Mouse (Mus musculus) myocyte (in vitro differentiated cells): ENCODE data around the gene Wsb2.
"Not testable (repeated sequence)": the region's sequence is repeated elsewhere in the genome, so short reads cannot be mapped to it uniquely, and the experiment has no call there.

Experiments
- CEBPB ChIP-seq: IDR thresholded peaks from 2 replicates; pipeline ENCODE4 v1.6.1; 2011; ENCODE audit warnings: mild to moderate bottlenecking, moderate library complexity; ENCODE audit not compliant: poor library complexity, insufficient read depth, severe bottlenecking
- E2F4 ChIP-seq: IDR thresholded peaks from one replicate; pipeline ENCODE4 v1.6.1; 2011; ENCODE audit warnings: mild to moderate bottlenecking, control low read depth, moderate library complexity; ENCODE audit not compliant: insufficient read depth
- MAX ChIP-seq: IDR thresholded peaks from one replicate; pipeline ENCODE4 v1.6.1; 2011; ENCODE audit warnings: low read depth, mild to moderate bottlenecking, control low read depth
- MYOD1 ChIP-seq, 3 experiments: IDR thresholded peaks; one replicate each; pipeline ENCODE4 v1.6.1; 2011; ENCODE audit warnings: control low read depth in 2 of 3, low read depth in 2 of 3, mild to moderate bottlenecking in 2 of 3, moderate library complexity in 1 of 3; ENCODE audit not compliant: insufficient read length in 2 of 3, control insufficient read depth in 1 of 3
- MYOG ChIP-seq, 3 experiments: IDR thresholded peaks; one replicate each; pipeline ENCODE4 v1.6.1; 2011; ENCODE audit warnings: control low read depth in 2 of 3, low read depth in 2 of 3, mild to moderate bottlenecking in 2 of 3; ENCODE audit not compliant: insufficient read length in 2 of 3, control insufficient read depth in 1 of 3, insufficient read depth in 1 of 3
- POLR2A ChIP-seq: IDR thresholded peaks from one replicate; pipeline ENCODE4 v1.6.1; 2011; ENCODE audit warnings: low read depth, mild to moderate bottlenecking, control low read depth, moderate library complexity; ENCODE audit not compliant: insufficient read length
- POLR2AphosphoS2 ChIP-seq: IDR thresholded peaks from one replicate; pipeline ENCODE4 v1.6.1; 2011; ENCODE audit warnings: low read depth, control low read depth; ENCODE audit not compliant: insufficient read length
- REST ChIP-seq: IDR thresholded peaks from one replicate; pipeline ENCODE4 v1.6.1; 2011; ENCODE audit warnings: mild to moderate bottlenecking, control low read depth, moderate library complexity; ENCODE audit not compliant: insufficient read depth, insufficient read length
- USF1 ChIP-seq: IDR thresholded peaks from one replicate; pipeline ENCODE4 v1.6.1; 2011; ENCODE audit warnings: low read depth, mild to moderate bottlenecking, control low read depth, moderate library complexity

- not testable (repeated sequence) for TF ChIP-seq POLR2A; MAX; CEBPB; POLR2AphosphoS2; USF1; MYOD1 (IDR thresholded peaks at IDR 0.05; ENCODE audit: control insufficient read depth in 1 of 3, insufficient read length in 2 of 3, low read depth in 2 of 3); REST; E2F4; MYOG (IDR thresholded peaks at IDR 0.05; ENCODE audit: control insufficient read depth in 1 of 3, insufficient read depth in 1 of 3, insufficient read length in 2 of 3, low read depth in 2 of 3)
These were observed 47.6 kb downstream of the Wsb2 start for GRCm38 (mm10) chr5:117404671-117405070.
